In the genomic region with DNA sequence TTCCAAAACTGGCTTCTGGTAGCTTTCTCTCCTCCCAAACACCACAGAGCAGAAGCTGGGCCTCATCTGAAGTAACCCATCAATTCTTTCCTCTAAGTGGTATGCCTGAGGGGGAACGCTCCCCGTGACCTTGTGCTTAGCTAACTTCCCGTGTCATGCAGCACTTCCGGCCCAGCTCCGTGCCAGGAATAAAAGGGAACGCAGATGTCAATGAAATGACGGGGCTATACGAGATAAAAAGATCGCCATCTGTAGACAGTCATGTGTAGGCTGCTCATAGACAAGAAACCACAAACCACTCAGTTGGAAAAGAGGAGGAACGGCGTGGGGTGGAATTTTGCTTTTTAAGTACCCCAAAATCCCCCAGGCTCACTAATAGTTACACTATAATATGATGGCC, we compare ENCODE assay signal across 9 mouse cellular contexts.
DNase-seq lines count a peak whose midpoint lies in the region; ATAC-seq lines count a peak whose summit lies in the region.
"Had no signal": no experiment of that assay in that cellular context is flagged by ENCODE, and none has a peak within 500 bp of the region (broad histone marks: within the 10 kb centered on the region; RNA-seq: fewer than 3 reads in every experiment).

No protein-coding gene starts in this region.

- WGBS in hindbrain, embryonic 11.5 days: 73% methylated on average over 11 of the region's 11 CpGs
- WGBS in hindbrain, embryonic 13.5 days: 70% methylated on average over 11 of the region's 11 CpGs
- 26% methylated on average over 11 of the region's 11 CpGs for WGBS in embryonic facial prominence, embryonic 13.5 days
- 53% methylated on average over 11 of the region's 11 CpGs for WGBS in kidney, embryonic 15.5 days

- no peak overlapping the region for H3K4me3 ChIP-seq in hindbrain, embryonic 11.5 days (ENCODE audit: low read depth, low read length)
- no peak overlapping the region for H3K4me3 ChIP-seq in hindbrain, embryonic 13.5 days
- H3K4me3 ChIP-seq in embryonic facial prominence, embryonic 13.5 days: no peak overlapping the region
- H3K4me3 ChIP-seq in kidney, embryonic 15.5 days (replicated peaks): no peak overlapping the region
- H3K4me3 ChIP-seq: embryonic facial prominence, embryonic 15.5 days had no signal

- no peak overlapping the region for H3K9ac ChIP-seq in hindbrain, embryonic 11.5 days (ENCODE audit: low read depth, low read length)
- no peak overlapping the region for H3K9ac ChIP-seq in hindbrain, embryonic 13.5 days
- H3K9ac ChIP-seq in embryonic facial prominence, embryonic 13.5 days: no peak overlapping the region
- H3K9ac ChIP-seq in kidney, embryonic 15.5 days: no peak overlapping the region
- H3K9ac ChIP-seq: embryonic facial prominence, embryonic 15.5 days had no signal

- H3K36me3 ChIP-seq in hindbrain, embryonic 11.5 days (ENCODE audit: control insufficient read depth, insufficient read depth, low read length): no peaks in the 10 kb centered on the region
- peaks cover 9% of the 10 kb centered on the region for H3K36me3 ChIP-seq in hindbrain, embryonic 13.5 days
- H3K36me3 ChIP-seq in embryonic facial prominence, embryonic 13.5 days: 0 out of 2 replicates have a peak, but pooled peaks cover 3% of the 10 kb centered on the region
- 0 out of 2 replicates have a peak, but pooled peaks cover 3% of the 10 kb centered on the region for H3K36me3 ChIP-seq in kidney, embryonic 15.5 days
- H3K36me3 ChIP-seq: embryonic facial prominence, embryonic 15.5 days had no signal

- peak; percentile 14 for DNase-seq in hindbrain, embryonic 11.5 days (ENCODE audit: low spot score)
- DNase-seq in spleen, adult 18-20 months: no peak
- no peak for DNase-seq in urinary bladder, adult 18-20 months (ENCODE audit: low spot score in 2 of 2)

- H3K4me1 ChIP-seq in hindbrain, embryonic 11.5 days (replicated peaks; ENCODE audit: control insufficient read depth, insufficient read depth, low read length): no peaks in the 10 kb centered on the region
- H3K4me1 ChIP-seq in hindbrain, embryonic 13.5 days (replicated peaks): peaks cover 10% of the 10 kb centered on the region
- peaks cover 27% of the 10 kb centered on the region for H3K4me1 ChIP-seq in embryonic facial prominence, embryonic 13.5 days
- H3K4me1 ChIP-seq in kidney, embryonic 15.5 days: peaks cover 32% of the 10 kb centered on the region

- H3K27me3 ChIP-seq in hindbrain, embryonic 11.5 days (ENCODE audit: control insufficient read depth, insufficient read depth, low read length): no peaks in the 10 kb centered on the region
- no peaks in the 10 kb centered on the region for H3K27me3 ChIP-seq in hindbrain, embryonic 13.5 days
- no peaks in the 10 kb centered on the region for H3K27me3 ChIP-seq in embryonic facial prominence, embryonic 13.5 days
- H3K27me3 ChIP-seq in kidney, embryonic 15.5 days: no peaks in the 10 kb centered on the region
- H3K27me3 ChIP-seq: embryonic facial prominence, embryonic 15.5 days had no signal

- H3K4me2 ChIP-seq in hindbrain, embryonic 11.5 days (replicated peaks; ENCODE audit: low read depth, low read length): no peak overlapping the region
- H3K4me2 ChIP-seq in hindbrain, embryonic 13.5 days: no peak overlapping the region
- H3K4me2 ChIP-seq in embryonic facial prominence, embryonic 13.5 days: 0 out of 2 replicates have a peak overlapping the region, but pooled peaks have one; percentile 5
- H3K4me2 ChIP-seq in kidney, embryonic 15.5 days: no peak overlapping the region
- H3K4me2 ChIP-seq: embryonic facial prominence, embryonic 15.5 days had no signal

- no peak overlapping the region for H3K27ac ChIP-seq in hindbrain, embryonic 11.5 days (ENCODE audit: low read depth, low read length)
- H3K27ac ChIP-seq in hindbrain, embryonic 13.5 days: no peak overlapping the region
- peak overlapping the region; percentile 40; the same call in 1 of the 2 replicates for H3K27ac ChIP-seq in embryonic facial prominence, embryonic 13.5 days
- peak overlapping the region; percentile 11; the same call in 1 of the 2 replicates for H3K27ac ChIP-seq in kidney, embryonic 15.5 days
- H3K27ac ChIP-seq: embryonic facial prominence, embryonic 15.5 days had no signal

- H3K9me3 ChIP-seq in hindbrain, embryonic 11.5 days (ENCODE audit: control insufficient read depth, low read length): no peaks in the 10 kb centered on the region
- H3K9me3 ChIP-seq in hindbrain, embryonic 13.5 days: no peaks in the 10 kb centered on the region
- no peaks in the 10 kb centered on the region for H3K9me3 ChIP-seq in embryonic facial prominence, embryonic 13.5 days
- H3K9me3 ChIP-seq in kidney, embryonic 15.5 days (replicated peaks): no peaks in the 10 kb centered on the region
- H3K9me3 ChIP-seq: embryonic facial prominence, embryonic 15.5 days had no signal

- no peak for ATAC-seq in hindbrain, embryonic 11.5 days (ENCODE audit: low FRiP score)
- no peak for ATAC-seq in hindbrain, embryonic 13.5 days (ENCODE audit: low FRiP score)
- ATAC-seq in embryonic facial prominence, embryonic 13.5 days (ENCODE audit: insufficient number of reproducible peaks, insufficient read depth, low FRiP score, low TSS enrichment, low read depth): no peak
- no peak for ATAC-seq in kidney, embryonic 15.5 days (replicated peaks; ENCODE audit: low FRiP score)
- peak; percentile 63 for ATAC-seq in megakaryocyte-erythroid progenitor cell, adult 5-6 weeks (replicated peaks; ENCODE audit: low FRiP score, low TSS enrichment, poor library complexity, severe bottlenecking)
- ATAC-seq in cerebellum, adult (ENCODE audit: insufficient number of reproducible peaks, low FRiP score, low TSS enrichment): no peak

Comparison
In these comparisons a context has a peak if more than half of its experiments do, and no peak if none do; other contexts are left out.
1. H3K27ac ChIP-seq: peak in embryonic facial prominence, embryonic 13.5 days (single experiment) and kidney, embryonic 15.5 days (single experiment); none in hindbrain, embryonic 11.5 days (single experiment) and hindbrain, embryonic 13.5 days (single experiment).